Mouse (Mus musculus): ENCODE data around the gene Lpin2.

GRCm38 (mm10) chr17:71234041-71234594 lies 51.8 kb downstream of the Lpin2 start:
- TF ChIP-seq CTCF (IDR thresholded peaks at IDR 0.05; ENCODE audit: borderline replicate concordance, insufficient read depth, low read length) (no peak), POLR2A (IDR thresholded peaks at IDR 0.05; ENCODE audit: low read depth, low read length) (no peak)
